Mouse (Mus musculus) embryonic facial prominence, embryonic 12.5 days (tissue): ENCODE results near the gene Foxd2. TPM values are rescaled to one million over a fixed set of nuclear protein-coding genes. Genes with fewer than 3 reads are reported as not detected.

Experiments used
- ATAC-seq: fragments of 200-750 bp; cut with Nextera tagmentation; 2 replicates; pipeline ENCODE4 v1.8.0; 2017; ENCODE audit not compliant: insufficient number of reproducible peaks, insufficient read depth, low FRiP score, low TSS enrichment
- H3K27ac ChIP-seq: fragments of 300-500 bp; sonication (generic); 2 replicates; pipeline ENCODE4 v1.5.1; 2016; ENCODE audit warnings: mild to moderate bottlenecking
- H3K27me3 ChIP-seq: fragments of 300-500 bp; sonication (generic); 2 replicates; pipeline ENCODE4 v1.6.1; 2016; ENCODE audit warnings: mild to moderate bottlenecking, moderate library complexity
- H3K36me3 ChIP-seq: fragments of 300-500 bp; sonication (generic); 2 replicates; pipeline ENCODE4 v1.6.1; 2016; ENCODE audit warnings: mild to moderate bottlenecking
- H3K4me1 ChIP-seq: fragments of 300-500 bp; sonication (generic); 2 replicates; pipeline ENCODE4 v1.6.1; 2016
- H3K4me2 ChIP-seq: fragments of 300-500 bp; sonication (generic); replicated peaks from 2 replicates; pipeline ENCODE4 v1.6.1; 2016; ENCODE audit warnings: mild to moderate bottlenecking, moderate library complexity
- H3K4me3 ChIP-seq: fragments of 300-500 bp; sonication (generic); 2 replicates; pipeline ENCODE4 v1.5.1; 2016; ENCODE audit warnings: mild to moderate bottlenecking
- H3K9ac ChIP-seq: fragments of 300-500 bp; sonication (generic); 2 replicates; pipeline ENCODE4 v1.6.1; 2016; ENCODE audit warnings: mild to moderate bottlenecking, moderate library complexity
- H3K9me3 ChIP-seq: fragments of 300-500 bp; sonication (generic); 2 replicates; pipeline ENCODE4 v1.6.1; 2016; ENCODE audit warnings: mild to moderate bottlenecking, moderate library complexity
- WGBS: fragments of 180-500 bp; shearing (Covaris S2); methylation state at CpG from one replicate; pipeline ENCODE4 v1.1.7; 2016; 5-methylcytosine and 5-hydroxymethylcytosine counted together
- polyA plus RNA-seq: library from polyadenylated mRNA; unstranded; fragments of >200 nt; fragmentation: Nextera tagmentation; extraction: Ambion mirVana; gene quantifications from 2 replicates; pipeline ENCODE4 v1.2.1, GENCODE M21; 2016

Foxd2 gene
- polyA plus RNA-seq, 1 experiment from 2014 or later, result 7.7 TPM

- H3K4me3 ChIP-seq, result peak overlapping the region; percentile 54
- 2% methylated on average over 20 of the region's 20 CpGs for WGBS
- peak overlapping the region; percentile 74 for H3K4me2 ChIP-seq
- peak overlapping the region; percentile 42 for H3K9ac ChIP-seq
- no peaks in the 10 kb centered on the region for H3K9me3 ChIP-seq
- H3K36me3 ChIP-seq, result no peaks in the 10 kb centered on the region
- H3K27ac ChIP-seq, result peak overlapping the region; percentile 88; the same call in 1 of the 2 replicates
- peaks cover 92% of the 10 kb centered on the region for H3K27me3 ChIP-seq
- peaks cover 19% of the 10 kb centered on the region; the same call in 1 of the 2 replicates for H3K4me1 ChIP-seq
- no peak for ATAC-seq
Measured at GRCm38 (mm10) chr4:114909602-114910484, 1.2 kb upstream of the Foxd2 start.

DNA sequence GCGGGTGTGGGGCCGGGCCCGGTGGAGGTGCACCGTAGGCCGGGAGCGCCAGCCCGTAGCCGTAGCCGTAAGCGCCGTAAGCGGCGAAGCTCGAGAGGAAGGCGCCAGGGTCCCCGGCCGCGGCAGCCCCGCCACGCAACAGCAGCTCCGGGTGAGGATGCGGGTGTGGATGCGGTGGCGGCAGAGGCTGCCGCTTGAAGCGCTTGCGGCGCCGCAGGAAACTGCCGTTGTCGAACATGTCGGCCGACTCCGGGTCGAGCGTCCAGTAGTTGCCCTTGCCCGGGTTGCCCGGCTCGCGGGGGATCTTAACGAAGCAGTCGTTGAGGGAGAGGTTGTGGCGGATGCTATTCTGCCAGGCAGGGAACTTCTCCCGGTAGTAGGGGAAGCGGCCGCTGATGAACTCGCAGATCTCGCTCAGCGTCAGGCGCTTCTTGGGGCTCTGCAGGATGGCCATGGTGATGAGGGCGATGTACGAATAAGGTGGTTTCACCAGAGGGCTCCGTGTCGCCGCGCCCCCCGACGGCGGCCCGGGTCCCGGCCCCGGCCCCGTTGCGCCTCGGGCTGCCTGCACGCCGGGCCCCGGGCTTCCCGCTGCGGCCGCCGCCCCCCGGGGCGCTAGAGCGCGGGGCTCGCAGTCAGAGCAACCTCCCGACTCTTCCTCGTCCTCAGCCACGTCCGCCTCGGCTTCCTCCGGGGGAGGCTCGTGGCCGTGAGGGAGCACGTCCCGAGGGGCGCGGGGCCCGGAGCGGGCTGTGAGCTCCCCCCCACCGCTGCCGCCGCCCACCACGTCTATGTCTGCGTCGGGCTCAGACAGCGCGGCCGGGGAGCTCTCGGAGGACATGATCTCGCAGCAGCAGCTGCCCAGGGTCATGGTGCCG lies 483 bp downstream of the Foxd2 start:
- Histone ChIP-seq H3K27me3 (peaks cover 87% of the 10 kb centered on the region), H3K27ac (peak overlapping the region; percentile 88), H3K36me3 (no peaks in the 10 kb centered on the region), H3K4me1 (peaks cover 12% of the 10 kb centered on the region; the same call in 1 of the 2 replicates), H3K4me2 (peak overlapping the region; percentile 74), H3K4me3 (peak overlapping the region; percentile 54), H3K9me3 (no peaks in the 10 kb centered on the region), H3K9ac (peak overlapping the region; percentile 72)
- under 1% methylated on average over 86 of the region's 103 CpGs for WGBS
- peak; percentile 4; the same call in 1 of the 2 replicates for ATAC-seq

- Histone ChIP-seq H3K27ac (peak overlapping the region; percentile 88), H3K27me3 (peaks cover 78% of the 10 kb centered on the region), H3K9me3 (no peaks in the 10 kb centered on the region), H3K9ac (peak overlapping the region; percentile 72), H3K4me2 (peak overlapping the region; percentile 74), H3K4me3 (peak overlapping the region; percentile 54), H3K4me1 (peaks cover 15% of the 10 kb centered on the region; the same call in 1 of the 2 replicates), H3K36me3 (no peaks in the 10 kb centered on the region)
- WGBS, result under 1% methylated on average over 73 of the region's 74 CpGs
- ATAC-seq, result no peak
Measured at GRCm38 (mm10) chr4:114907056-114907917, 1.4 kb downstream of the Foxd2 start.

- H3K9me3 ChIP-seq, result no peaks in the 10 kb centered on the region
- peak overlapping the region; percentile 54 for H3K4me3 ChIP-seq
- peaks cover 72% of the 10 kb centered on the region for H3K27me3 ChIP-seq
- peak overlapping the region; percentile 74 for H3K4me2 ChIP-seq
- no peak overlapping the region for H3K27ac ChIP-seq
- no peak for ATAC-seq
- H3K36me3 ChIP-seq, result no peaks in the 10 kb centered on the region
- WGBS, result 6% methylated on average over 10 of the region's 10 CpGs
- peak overlapping the region; percentile 72 for H3K9ac ChIP-seq
- peaks cover 16% of the 10 kb centered on the region; the same call in 1 of the 2 replicates for H3K4me1 ChIP-seq
Measured at GRCm38 (mm10) chr4:114905969-114906680, 2.5 kb downstream of the Foxd2 start.

DNA sequence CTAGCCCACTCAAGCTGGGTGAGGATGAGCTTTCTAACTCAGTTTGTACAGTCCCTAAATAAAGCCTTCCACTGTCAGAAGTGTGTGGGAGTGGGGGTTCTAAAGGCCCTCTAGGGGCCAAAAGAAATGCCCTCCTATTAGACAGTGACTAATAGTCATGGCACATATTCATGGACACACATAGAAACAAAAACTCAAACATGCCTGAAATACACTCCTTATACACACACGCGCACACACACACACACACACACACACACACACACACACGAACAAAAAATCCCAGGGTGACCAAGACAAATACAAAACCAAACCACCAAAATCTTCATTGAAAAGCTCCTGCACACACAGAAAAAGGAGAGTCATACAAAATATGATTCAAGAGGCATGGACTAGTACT lies 3.2 kb downstream of the Foxd2 start:
- peak overlapping the region; percentile 74 for H3K4me2 ChIP-seq
- H3K4me1 ChIP-seq, result peaks cover 18% of the 10 kb centered on the region; the same call in 1 of the 2 replicates
- peak overlapping the region; percentile 54 for H3K4me3 ChIP-seq
- WGBS, result 39% methylated on average over 3 of the region's 3 CpGs
- peaks cover 72% of the 10 kb centered on the region for H3K27me3 ChIP-seq
- ATAC-seq, result no peak
- H3K9ac ChIP-seq, result peak overlapping the region; percentile 72
- no peak overlapping the region for H3K27ac ChIP-seq
- no peaks in the 10 kb centered on the region for H3K9me3 ChIP-seq
- H3K36me3 ChIP-seq, result no peaks in the 10 kb centered on the region

GRCm38 (mm10) chr4:114903422-114903782 lies 5.3 kb downstream of the Foxd2 start:
- Histone ChIP-seq H3K27ac (no peak overlapping the region), H3K4me3 (peak overlapping the region; percentile 36), H3K27me3 (peaks cover 76% of the 10 kb centered on the region), H3K36me3 (no peaks in the 10 kb centered on the region), H3K9me3 (no peaks in the 10 kb centered on the region), H3K9ac (no peak overlapping the region), H3K4me1 (peaks cover 18% of the 10 kb centered on the region; the same call in 1 of the 2 replicates), H3K4me2 (peak overlapping the region; percentile 74)
- ATAC-seq, result no peak
- 1% methylated on average over 11 of the region's 11 CpGs for WGBS

DNA sequence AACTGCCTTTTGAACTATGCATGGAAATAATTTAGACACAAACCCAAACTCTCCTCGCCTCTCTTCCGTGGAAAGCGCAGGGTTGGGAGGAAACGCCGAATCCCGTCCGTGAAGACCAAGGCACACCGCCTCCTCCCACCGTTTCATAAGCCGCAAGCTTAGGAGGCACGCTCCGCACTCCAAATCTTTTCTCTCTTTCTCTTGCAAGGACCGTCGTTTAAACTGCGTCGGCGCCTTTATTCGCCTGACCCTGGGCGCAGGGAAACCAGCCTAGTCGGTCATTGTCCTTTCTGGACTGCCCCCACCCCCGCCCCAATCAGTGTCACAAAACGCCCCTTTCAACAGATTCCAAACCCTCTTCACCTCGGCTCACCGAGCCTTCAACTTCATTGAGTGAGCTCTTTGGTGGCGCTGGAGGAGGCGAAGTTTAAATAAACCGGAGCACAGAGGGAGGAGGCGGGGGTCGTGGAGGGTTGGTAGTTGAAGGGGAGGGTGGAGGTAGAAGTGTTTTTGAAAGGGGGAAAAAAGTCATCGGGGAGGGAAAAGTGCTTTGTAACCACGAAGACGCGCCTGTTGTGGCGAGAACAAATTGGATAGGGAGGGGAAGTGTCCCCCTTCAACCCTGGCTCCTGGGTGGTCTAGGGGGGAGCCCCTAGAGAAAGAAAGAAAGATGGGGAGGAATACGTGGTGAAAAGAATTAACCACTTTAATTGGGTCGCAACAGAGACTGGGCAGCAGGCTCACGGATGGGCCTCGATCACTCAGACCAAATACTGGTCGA lies 5.8 kb downstream of the Foxd2 start:
- Histone ChIP-seq H3K4me1 (peaks cover 15% of the 10 kb centered on the region; the same call in 1 of the 2 replicates), H3K4me3 (peak overlapping the region; percentile 36), H3K9ac (peak overlapping the region; percentile 42), H3K36me3 (no peaks in the 10 kb centered on the region), H3K9me3 (no peaks in the 10 kb centered on the region), H3K4me2 (peak overlapping the region; percentile 74), H3K27me3 (peaks cover 76% of the 10 kb centered on the region), H3K27ac (peak overlapping the region; percentile 58)
- WGBS, result 1% methylated on average over 39 of the region's 39 CpGs
- no peak for ATAC-seq

DNA sequence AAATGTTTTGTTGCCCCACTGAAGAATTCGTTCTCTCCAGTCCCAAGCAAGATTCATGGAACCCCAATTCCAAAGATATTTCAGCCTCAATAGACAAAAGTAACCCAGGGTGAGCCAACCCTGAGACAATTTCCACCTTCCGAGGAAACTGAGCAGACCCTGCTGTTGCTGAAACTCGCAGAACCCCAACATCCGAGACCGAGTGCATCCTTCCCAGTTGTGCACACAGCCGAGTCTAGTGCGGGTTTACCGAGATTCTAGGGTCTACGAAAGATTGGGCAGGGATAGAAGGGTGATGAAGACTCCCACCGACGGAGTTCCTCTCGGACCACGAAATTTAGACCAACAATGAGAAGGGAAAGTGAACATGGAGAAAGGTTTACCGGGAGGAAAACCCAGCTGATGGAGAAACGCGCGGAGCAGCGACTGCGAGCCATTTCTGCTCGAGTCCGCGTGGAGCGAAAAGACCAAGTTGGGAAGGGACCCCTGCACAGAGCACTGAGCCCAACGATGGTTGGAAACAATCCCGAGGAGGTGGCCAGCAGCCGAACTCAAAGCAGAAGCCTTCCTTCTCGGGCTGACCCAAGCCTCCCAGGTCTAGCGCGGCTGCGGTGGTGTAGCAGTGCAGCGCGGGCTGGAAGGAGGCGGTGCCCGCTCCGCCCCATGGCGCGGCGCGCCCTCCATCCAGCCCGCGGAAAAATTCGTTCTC lies 6.9 kb downstream of the Foxd2 start:
- H3K4me1 ChIP-seq, result peaks cover 13% of the 10 kb centered on the region; the same call in 1 of the 2 replicates
- peak overlapping the region; percentile 36 for H3K4me3 ChIP-seq
- peak overlapping the region; percentile 74 for H3K4me2 ChIP-seq
- H3K36me3 ChIP-seq, result 0 out of 2 replicates have a peak, but pooled peaks cover 2% of the 10 kb centered on the region
- peaks cover 77% of the 10 kb centered on the region for H3K27me3 ChIP-seq
- 0 out of 2 replicates have a peak, but pooled peaks have one; percentile 20 for ATAC-seq
- under 1% methylated on average over 42 of the region's 42 CpGs for WGBS
- no peaks in the 10 kb centered on the region for H3K9me3 ChIP-seq
- peak overlapping the region; percentile 42 for H3K9ac ChIP-seq
- H3K27ac ChIP-seq, result no peak overlapping the region

DNA sequence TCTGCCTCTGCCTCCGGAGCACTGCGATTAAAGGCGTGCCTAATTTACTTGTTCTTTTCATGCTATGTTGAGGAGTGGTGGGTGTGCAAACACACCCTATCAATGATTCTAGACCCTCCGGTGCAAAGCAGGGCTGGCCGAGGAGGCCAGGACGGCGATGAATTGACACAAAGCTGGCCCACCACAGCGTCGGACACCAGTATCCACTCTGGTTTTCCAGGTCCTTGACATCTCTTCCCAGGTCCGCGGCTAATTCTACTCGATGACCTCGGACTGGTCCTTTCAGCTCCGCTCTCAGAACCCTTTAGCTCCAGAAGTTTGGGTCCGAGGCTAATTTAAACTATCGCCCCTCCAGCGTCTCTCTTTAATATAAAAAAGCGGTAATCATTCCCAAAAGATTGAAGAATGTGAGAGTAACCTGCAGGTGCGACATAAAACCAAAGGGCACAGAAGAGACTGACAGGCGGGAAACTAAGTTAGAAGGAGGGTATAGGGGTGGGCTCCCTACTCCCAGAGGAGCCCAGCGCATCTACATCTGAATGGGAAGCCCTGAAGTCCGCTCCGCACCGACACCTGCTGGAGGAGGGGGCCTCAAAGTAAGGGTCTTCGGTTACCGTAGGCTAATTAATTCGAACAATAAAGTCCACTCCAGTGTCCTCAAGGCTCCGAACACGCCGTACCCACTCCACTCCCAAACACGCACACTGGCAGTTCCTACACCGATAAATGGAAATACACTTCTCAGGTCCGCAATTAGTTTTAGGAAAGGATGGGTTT lies 7.6 kb downstream of the Foxd2 start:
- WGBS, result 3% methylated on average over 33 of the region's 33 CpGs
- Histone ChIP-seq H3K36me3 (0 out of 2 replicates have a peak, but pooled peaks cover 3% of the 10 kb centered on the region), H3K9me3 (no peaks in the 10 kb centered on the region), H3K4me2 (peak overlapping the region; percentile 74), H3K27me3 (peaks cover 75% of the 10 kb centered on the region), H3K9ac (no peak overlapping the region), H3K27ac (no peak overlapping the region), H3K4me3 (peak overlapping the region; percentile 36), H3K4me1 (peaks cover 13% of the 10 kb centered on the region; the same call in 1 of the 2 replicates)
- no peak for ATAC-seq
